Mouse (Mus musculus) limb, embryonic 10.5 days (tissue): ENCODE results near the gene Dcst2. TPM values are rescaled to one million over a fixed set of nuclear protein-coding genes. Genes with fewer than 3 reads are reported as not detected.
A peak's percentile ranks its signal among the peaks of the same experiment; 100 is the strongest.

Source experiments
- DNase-seq: peaks from one replicate; pipeline ENCODE4 v3.0.0-alpha.2; 2017; ENCODE audit warnings: low spot score
- H3K27ac ChIP-seq: fragments of 300-500 bp; sonication (generic); 2 replicates; pipeline ENCODE4 v1.5.1; 2016; ENCODE audit warnings: mild to moderate bottlenecking
- H3K27me3 ChIP-seq: fragments of 300-500 bp; sonication (generic); 2 replicates; pipeline ENCODE4 v1.6.1; 2016; ENCODE audit warnings: low read depth, mild to moderate bottlenecking; ENCODE audit not compliant: poor library complexity, severe bottlenecking
- H3K36me3 ChIP-seq: fragments of 300-500 bp; sonication (generic); 2 replicates; pipeline ENCODE4 v1.6.1; 2016; ENCODE audit warnings: mild to moderate bottlenecking, moderate library complexity
- H3K4me1 ChIP-seq: fragments of 300-500 bp; sonication (generic); 2 replicates; pipeline ENCODE4 v1.6.1; 2016
- H3K4me3 ChIP-seq: fragments of 300-500 bp; sonication (generic); 2 replicates; pipeline ENCODE4 v1.5.1; 2016; ENCODE audit warnings: mild to moderate bottlenecking, moderate library complexity
- H3K9me3 ChIP-seq: fragments of 300-500 bp; sonication (generic); replicated peaks from 2 replicates; pipeline ENCODE4 v1.6.1; 2016; ENCODE audit warnings: mild to moderate bottlenecking
- WGBS: fragments of 180-500 bp; shearing (Covaris S2); methylation state at CpG from one replicate; pipeline ENCODE4 v1.1.7; 2016; 5-methylcytosine and 5-hydroxymethylcytosine counted together
- polyA plus RNA-seq: library from polyadenylated mRNA; unstranded; fragments of >200 nt; fragmentation: Nextera tagmentation; extraction: Ambion mirVana; gene quantifications from 2 replicates; pipeline ENCODE4 v1.2.1, GENCODE M21; 2016

The Dcst2 gene
- polyA plus RNA-seq, 1 experiment from 2014 or later, result 0.24 TPM

GRCm38 (mm10) chr3:89395806-89396653 is 34.3 kb downstream of the Dcst2 start:
- H3K27me3 ChIP-seq, result peaks cover 22% of the 10 kb centered on the region
- H3K4me1 ChIP-seq, result peaks cover 60% of the 10 kb centered on the region
- peak; percentile 84 for DNase-seq
- peak overlapping the region; percentile 88 for H3K27ac ChIP-seq
- peak overlapping the region; percentile 59 for H3K4me3 ChIP-seq
- under 1% methylated on average over 44 of the region's 44 CpGs for WGBS
- no peaks in the 10 kb centered on the region for H3K9me3 ChIP-seq
- H3K36me3 ChIP-seq, result no peaks in the 10 kb centered on the region

GRCm38 (mm10) chr3:89396654-89397005 is 34.9 kb downstream of the Dcst2 start:
- H3K27ac ChIP-seq, result peak overlapping the region; percentile 88; the same call in 1 of the 2 replicates
- DNase-seq, result no peak
- no peaks in the 10 kb centered on the region for H3K36me3 ChIP-seq
- H3K4me1 ChIP-seq, result peaks cover 54% of the 10 kb centered on the region
- H3K4me3 ChIP-seq, result peak overlapping the region; percentile 59
- 2% methylated on average over 4 of the region's 4 CpGs for WGBS
- peaks cover 16% of the 10 kb centered on the region for H3K27me3 ChIP-seq
- H3K9me3 ChIP-seq, result no peaks in the 10 kb centered on the region

- Histone ChIP-seq H3K9me3 (no peaks in the 10 kb centered on the region), H3K36me3 (peaks cover 34% of the 10 kb centered on the region), H3K27ac (no peak overlapping the region), H3K4me1 (peaks cover 7% of the 10 kb centered on the region), H3K27me3 (no peaks in the 10 kb centered on the region), H3K4me3 (no peak overlapping the region)
- 88% methylated on average over 7 of the region's 7 CpGs for WGBS
- DNase-seq, result no peak
These were observed 39.6 kb downstream of the Dcst2 start for GRCm38 (mm10) chr3:89401329-89401728.

- Histone ChIP-seq H3K27me3 (no peaks in the 10 kb centered on the region), H3K4me3 (no peak within 1 kb of the TSS), H3K27ac (no peak within 1 kb of the TSS), H3K9me3 (no peaks in the 10 kb centered on the region), H3K36me3 (peaks cover 40% of the 10 kb centered on the region), H3K4me1 (no peaks in the 10 kb centered on the region; the same call in 1 of the 2 replicates)
- DNase-seq, result no peak
- 85% methylated on average over 5 of the region's 5 CpGs for WGBS
These were observed 40.9 kb downstream of the Dcst2 start, which contains the start of gene Lenep for GRCm38 (mm10) chr3:89402693-89403092. Gene Lenep, minus strand, starts transcription at chr3:89402793.

GRCm38 (mm10) chr3:89406887-89407286 is 45.1 kb downstream of the Dcst2 start:
- Histone ChIP-seq H3K27me3 (no peaks in the 10 kb centered on the region), H3K4me3 (no peak overlapping the region), H3K9me3 (no peaks in the 10 kb centered on the region), H3K27ac (no peak overlapping the region), H3K36me3 (peaks cover 48% of the 10 kb centered on the region), H3K4me1 (peaks cover 8% of the 10 kb centered on the region)
- 92% methylated on average over 6 of the region's 6 CpGs for WGBS
- no peak for DNase-seq

- Histone ChIP-seq H3K4me1 (peaks cover 11% of the 10 kb centered on the region), H3K4me3 (0 out of 2 replicates have a peak overlapping the region, but pooled peaks have one; percentile 7), H3K27ac (no peak overlapping the region), H3K27me3 (no peaks in the 10 kb centered on the region), H3K36me3 (peaks cover 42% of the 10 kb centered on the region), H3K9me3 (no peaks in the 10 kb centered on the region)
- 53% methylated on average over 16 of the region's 16 CpGs for WGBS
- no peak for DNase-seq
These were observed 46.7 kb downstream of the Dcst2 start for GRCm38 (mm10) chr3:89408448-89408847.

- no peak for DNase-seq
- Histone ChIP-seq H3K27me3 (no peaks in the 10 kb centered on the region), H3K36me3 (peaks cover 45% of the 10 kb centered on the region), H3K27ac (no peak overlapping the region), H3K4me3 (no peak overlapping the region), H3K4me1 (peaks cover 11% of the 10 kb centered on the region), H3K9me3 (no peaks in the 10 kb centered on the region)
- 93% methylated on average over 3 of the region's 3 CpGs for WGBS
These were observed 47.9 kb downstream of the Dcst2 start for GRCm38 (mm10) chr3:89409701-89410100.

GRCm38 (mm10) chr3:89410864-89411263 is 49.1 kb downstream of the Dcst2 start:
- H3K4me3 ChIP-seq, result peak overlapping the region; percentile 60
- H3K36me3 ChIP-seq, result peaks cover 48% of the 10 kb centered on the region
- DNase-seq, result no peak
- H3K9me3 ChIP-seq, result no peaks in the 10 kb centered on the region
- no peaks in the 10 kb centered on the region for H3K27me3 ChIP-seq
- 80% methylated on average over 10 of the region's 10 CpGs for WGBS
- H3K4me1 ChIP-seq, result peaks cover 11% of the 10 kb centered on the region
- peak overlapping the region; percentile 67; the same call in 1 of the 2 replicates for H3K27ac ChIP-seq

GRCm38 (mm10) chr3:89411490-89412393 is 50.0 kb downstream of the Dcst2 start, which contains the start of gene Flad1:
Gene Flad1, minus strand, starts transcription at chr3:89411870.
- H3K36me3 ChIP-seq, result peaks cover 57% of the 10 kb centered on the region
- peaks cover 15% of the 10 kb centered on the region for H3K4me1 ChIP-seq
- H3K27me3 ChIP-seq, result no peaks in the 10 kb centered on the region
- peak within 1 kb of the TSS; percentile 67 for H3K27ac ChIP-seq
- H3K4me3 ChIP-seq, result peak within 1 kb of the TSS; percentile 60
- 8% methylated on average over 28 of the region's 28 CpGs for WGBS
- H3K9me3 ChIP-seq, result no peaks in the 10 kb centered on the region
- peak; percentile 94 for DNase-seq

GRCm38 (mm10) chr3:89416158-89416557 is 54.4 kb downstream of the Dcst2 start:
- Histone ChIP-seq H3K27me3 (no peaks in the 10 kb centered on the region), H3K4me3 (peak overlapping the region; percentile 73), H3K9me3 (no peaks in the 10 kb centered on the region), H3K27ac (no peak overlapping the region), H3K36me3 (peaks cover 42% of the 10 kb centered on the region), H3K4me1 (peaks cover 32% of the 10 kb centered on the region)
- 97% methylated on average over 8 of the region's 8 CpGs for WGBS
- no peak for DNase-seq

- H3K4me1 ChIP-seq, result peaks cover 38% of the 10 kb centered on the region
- 36% methylated on average over 2 of the region's 2 CpGs for WGBS
- H3K9me3 ChIP-seq, result no peaks in the 10 kb centered on the region
- DNase-seq, result no peak
- H3K36me3 ChIP-seq, result peaks cover 42% of the 10 kb centered on the region
- H3K27ac ChIP-seq, result peak overlapping the region; percentile 88
- H3K27me3 ChIP-seq, result no peaks in the 10 kb centered on the region
- peak overlapping the region; percentile 73 for H3K4me3 ChIP-seq
These were observed 55.4 kb downstream of the Dcst2 start for GRCm38 (mm10) chr3:89417131-89417530.

- H3K27ac ChIP-seq, result peak overlapping the region; percentile 88
- no peaks in the 10 kb centered on the region for H3K9me3 ChIP-seq
- DNase-seq, result peak; percentile 93
- WGBS, result 0% methylated on average over 20 of the region's 20 CpGs
- peak overlapping the region; percentile 73 for H3K4me3 ChIP-seq
- H3K27me3 ChIP-seq, result no peaks in the 10 kb centered on the region
- peaks cover 43% of the 10 kb centered on the region for H3K4me1 ChIP-seq
- peaks cover 45% of the 10 kb centered on the region for H3K36me3 ChIP-seq
These were observed 56.0 kb downstream of the Dcst2 start for GRCm38 (mm10) chr3:89417840-89418169.
